Mouse (Mus musculus) lung, postnatal 0 days (tissue): ENCODE data around the gene Nucb1. TPM values are rescaled to one million over a fixed set of nuclear protein-coding genes. Genes with fewer than 3 reads are reported as not detected.

Experiments
- ATAC-seq: fragments of 200-750 bp; cut with Nextera tagmentation; 2 replicates; pipeline ENCODE4 v1.8.0; 2017; ENCODE audit warnings: moderate library complexity
- DNase-seq: peaks from one replicate; pipeline ENCODE4 v3.0.0-alpha.2; 2016; ENCODE audit warnings: low spot score
- H3K27ac ChIP-seq: fragments of 300-500 bp; sonication (generic); 2 replicates; pipeline ENCODE4 v1.5.1; 2014; ENCODE audit warnings: antibody characterized with exemption, mild to moderate bottlenecking, low read length, mixed read lengths
- H3K27me3 ChIP-seq: fragments of 300-500 bp; sonication (generic); replicated peaks from 2 replicates; pipeline ENCODE4 v1.6.1; 2014; ENCODE audit warnings: low read length, mixed read lengths; ENCODE audit not compliant: insufficient read depth
- H3K36me3 ChIP-seq: fragments of 300-500 bp; sonication (generic); 2 replicates; pipeline ENCODE4 v1.6.1; 2014; ENCODE audit warnings: low read length, mixed read lengths; ENCODE audit not compliant: insufficient read depth
- H3K4me1 ChIP-seq: fragments of 300-500 bp; sonication (generic); 2 replicates; pipeline ENCODE4 v1.6.1; 2014; ENCODE audit warnings: antibody characterized with exemption, low read depth, low read length, mixed read lengths; ENCODE audit not compliant: insufficient read depth
- H3K4me2 ChIP-seq: fragments of 300-500 bp; sonication (generic); replicated peaks from 2 replicates; pipeline ENCODE4 v1.6.1; 2014; ENCODE audit warnings: low read depth, mild to moderate bottlenecking, low read length, moderate library complexity, mixed read lengths
- H3K4me3 ChIP-seq: fragments of 300-500 bp; sonication (generic); 2 replicates; pipeline ENCODE4 v1.5.1; 2014; ENCODE audit warnings: low read depth, low read length
- H3K9ac ChIP-seq: fragments of 300-500 bp; sonication (generic); replicated peaks from 2 replicates; pipeline ENCODE4 v1.6.1; 2014; ENCODE audit warnings: low read depth, mild to moderate bottlenecking
- H3K9me3 ChIP-seq: fragments of 300-500 bp; sonication (generic); 2 replicates; pipeline ENCODE4 v1.6.1; 2016; ENCODE audit warnings: low read length, mixed read lengths
- CTCF ChIP-seq: IDR thresholded peaks from 2 replicates; pipeline ENCODE4 v1.5.1; 2016; ENCODE audit warnings: antibody characterized with exemption, mild to moderate bottlenecking
- EP300 ChIP-seq: IDR thresholded peaks from 2 replicates; pipeline ENCODE4 v1.6.1; 2016; ENCODE audit warnings: antibody characterized with exemption, mild to moderate bottlenecking, control low read depth
- WGBS: fragments of 180-500 bp; shearing (Covaris S2); extraction: QIAGEN DNeasy Blood & Tissue Kit; methylation state at CpG from one replicate; pipeline ENCODE4 v1.1.7; 2014; 5-methylcytosine and 5-hydroxymethylcytosine counted together
- polyA plus RNA-seq: library from polyadenylated mRNA; unstranded; fragments of >200 nt; fragmentation: Nextera tagmentation; extraction: Ambion mirVana; gene quantifications from 2 replicates; pipeline ENCODE4 v1.2.1, GENCODE M21; 2015

Gene Nucb1
- polyA plus RNA-seq = 203 and 213 TPM in 2 replicates

DNA sequence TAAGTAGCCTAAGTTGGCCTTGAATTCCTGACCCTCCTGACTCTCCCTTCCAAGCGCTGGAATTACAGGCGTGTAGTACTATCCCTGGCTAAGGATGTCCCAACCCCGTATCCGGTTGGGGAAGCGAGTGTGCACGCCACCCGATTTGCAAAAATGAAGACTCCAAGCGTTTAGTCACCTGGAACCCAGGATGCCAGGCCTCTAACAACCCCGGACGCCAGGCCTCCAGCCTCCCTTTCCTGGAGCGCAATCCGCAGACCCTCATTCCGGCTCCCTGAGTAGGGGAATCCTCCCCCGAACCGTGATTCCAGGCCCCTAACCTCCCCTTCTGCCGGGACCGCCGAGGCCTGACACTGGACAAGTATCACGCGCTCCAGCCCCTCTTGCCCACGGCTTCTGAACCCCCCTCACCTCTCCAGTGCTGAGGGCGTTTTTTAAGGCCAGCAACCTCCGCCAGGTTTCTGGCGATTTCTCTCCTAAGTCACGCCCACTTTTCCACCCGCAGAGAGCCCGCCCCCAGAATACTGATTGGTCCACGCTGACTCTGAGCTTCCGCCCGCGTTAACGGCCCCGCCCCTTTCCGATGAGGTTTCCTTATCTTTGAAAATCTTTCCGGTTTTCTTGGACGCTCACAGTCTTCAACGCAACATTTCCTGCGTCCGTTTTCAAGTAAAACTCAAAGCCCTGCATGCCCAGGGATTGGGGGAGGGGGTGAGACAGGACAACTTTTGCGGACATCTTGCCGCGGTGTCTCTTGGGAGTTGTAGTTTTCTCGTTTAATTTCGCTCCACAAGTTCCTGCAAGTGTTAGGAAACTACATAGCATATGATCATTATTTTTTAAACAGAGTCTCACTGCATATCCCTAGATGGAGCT lies at the start of gene Nucb1:
TSS of gene Nucb1 (minus strand) at position 495 of the 876 bp plus-strand sequence.
- peak; percentile 98 for DNase-seq
- H3K36me3 ChIP-seq = no peaks in the 10 kb centered on the region
- H3K27me3 ChIP-seq = no peaks in the 10 kb centered on the region
- peak; percentile 95 for ATAC-seq
- TF ChIP-seq EP300 (peak; percentile 75), CTCF (no peak)
- H3K9ac ChIP-seq = peak within 1 kb of the TSS; percentile 72
- H3K9me3 ChIP-seq = no peaks in the 10 kb centered on the region
- H3K27ac ChIP-seq = peak within 1 kb of the TSS; percentile 88
- H3K4me3 ChIP-seq = peak within 1 kb of the TSS; percentile 79
- peaks cover 8% of the 10 kb centered on the region; the same call in 1 of the 2 replicates for H3K4me1 ChIP-seq
- H3K4me2 ChIP-seq = peak within 1 kb of the TSS; percentile 74
- WGBS = under 1% methylated on average over 44 of the region's 44 CpGs

DNA sequence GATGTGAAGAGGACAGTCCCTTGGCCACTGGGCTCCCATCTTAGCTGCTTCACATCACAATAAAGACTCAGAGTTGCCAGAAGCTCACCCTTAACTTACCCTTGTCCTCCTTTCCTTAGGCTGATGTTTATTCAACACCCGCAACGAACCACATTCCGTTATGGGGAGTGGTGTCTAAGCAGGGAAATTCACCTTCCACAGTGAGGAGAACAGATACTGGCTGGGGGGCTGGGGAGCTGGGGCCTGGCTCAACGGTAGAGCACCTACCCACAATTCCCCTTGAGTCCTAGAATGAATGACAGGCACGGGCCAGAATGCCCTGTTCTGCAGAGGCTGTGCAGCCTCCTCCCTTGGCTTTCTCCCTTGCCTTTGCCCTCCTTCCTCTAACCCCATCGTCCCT lies 48.7 kb upstream of the Nucb1 start:
- Histone ChIP-seq H3K9ac (no peak overlapping the region), H3K4me2 (no peak overlapping the region), H3K27me3 (no peaks in the 10 kb centered on the region), H3K9me3 (no peaks in the 10 kb centered on the region), H3K36me3 (no peaks in the 10 kb centered on the region), H3K27ac (0 out of 2 replicates have a peak overlapping the region, but pooled peaks have one; percentile 68), H3K4me1 (no peaks in the 10 kb centered on the region), H3K4me3 (no peak overlapping the region)
- 18% methylated on average over 6 of the region's 6 CpGs for WGBS
- ATAC-seq = peak; percentile 67
- no peak for TF ChIP-seq CTCF
- no peak for TF ChIP-seq EP300
- peak; percentile 64 for DNase-seq

DNA sequence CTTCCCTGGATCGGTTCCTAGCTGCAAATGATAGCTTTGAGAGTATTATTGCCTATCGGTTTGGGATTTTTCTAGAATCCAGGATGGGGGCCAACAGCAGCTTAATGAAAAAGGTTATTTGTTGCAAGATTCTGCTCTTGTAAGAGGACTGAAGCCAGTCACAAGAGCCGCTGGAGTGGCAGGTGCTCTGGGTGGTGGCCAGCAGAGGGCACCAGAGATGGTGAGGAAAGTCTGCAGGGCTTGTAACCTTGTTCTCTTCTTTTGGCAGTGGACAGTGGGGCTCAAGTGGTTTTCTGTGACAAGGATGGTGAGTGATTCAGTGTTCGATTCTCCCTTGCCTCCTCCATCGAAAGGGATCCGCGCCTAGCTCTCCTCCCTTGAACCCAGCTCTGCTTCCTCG lies 45.6 kb upstream of the Nucb1 start:
- Histone ChIP-seq H3K27ac (no peak overlapping the region), H3K27me3 (no peaks in the 10 kb centered on the region), H3K4me2 (no peak overlapping the region), H3K9me3 (no peaks in the 10 kb centered on the region), H3K36me3 (no peaks in the 10 kb centered on the region), H3K4me3 (no peak overlapping the region), H3K4me1 (no peaks in the 10 kb centered on the region), H3K9ac (no peak overlapping the region)
- ATAC-seq = peak; percentile 53; the same call in 1 of the 2 replicates
- 26% methylated on average over 8 of the region's 8 CpGs for WGBS
- DNase-seq = peak; percentile 84
- TF ChIP-seq EP300 (no peak), CTCF (peak; percentile 90)

DNA sequence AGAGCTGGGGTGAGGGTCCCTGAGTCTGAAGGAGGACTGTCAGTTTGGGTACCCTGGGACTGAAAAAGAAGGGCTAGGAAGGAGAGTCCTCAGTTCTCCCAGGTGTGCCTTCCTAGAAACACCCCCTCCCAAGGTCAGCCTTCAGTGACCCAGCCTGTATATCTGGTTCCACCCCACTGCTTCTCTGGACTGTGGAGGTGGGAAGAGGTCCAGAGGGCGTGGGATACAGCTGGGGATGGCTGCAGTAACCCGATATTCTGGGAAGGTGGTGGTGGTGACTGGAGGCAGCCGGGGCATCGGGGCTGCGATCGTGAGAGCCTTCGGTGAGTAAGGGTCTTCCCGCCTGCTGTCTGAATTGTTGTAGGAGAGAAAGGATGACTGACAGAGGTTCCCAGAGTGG lies 44.5 kb upstream of the Nucb1 start, which contains the start of gene Hsd17b14:
TSS of gene Hsd17b14 (plus strand) at position 150 of the 400 bp plus-strand sequence.
- no peak for DNase-seq
- H3K27ac ChIP-seq = no peak within 1 kb of the TSS
- 13% methylated on average over 8 of the region's 8 CpGs for WGBS

DNA sequence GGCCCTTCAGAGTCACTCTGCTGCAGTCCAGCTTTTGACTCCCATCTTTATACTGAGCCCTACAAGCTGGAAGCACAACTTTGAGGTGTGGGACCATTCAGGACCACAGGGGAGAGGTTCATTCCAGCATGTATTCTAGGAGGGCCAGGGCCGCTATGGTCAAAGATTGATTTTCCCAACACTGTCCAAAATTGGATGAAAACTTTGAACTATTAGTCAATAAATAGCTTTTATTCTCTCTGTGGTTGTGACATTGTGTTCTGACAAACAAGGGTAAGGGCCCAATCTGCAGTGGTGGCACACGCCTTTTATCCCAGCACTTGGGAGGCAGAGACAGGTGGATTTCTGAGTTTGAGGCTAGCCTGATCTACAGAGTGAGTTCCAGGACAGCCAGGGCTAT lies 43.8 kb upstream of the Nucb1 start:
- WGBS = 96% methylated on average over 2 of the region's 2 CpGs
- no peak overlapping the region for H3K27ac ChIP-seq
- no peaks in the 10 kb centered on the region for H3K36me3 ChIP-seq
- H3K9ac ChIP-seq = no peak overlapping the region
- H3K4me2 ChIP-seq = no peak overlapping the region
- TF ChIP-seq CTCF (no peak), EP300 (no peak)
- DNase-seq = no peak
- no peaks in the 10 kb centered on the region for H3K9me3 ChIP-seq
- H3K4me3 ChIP-seq = no peak overlapping the region
- no peaks in the 10 kb centered on the region for H3K4me1 ChIP-seq
- ATAC-seq = no peak
- H3K27me3 ChIP-seq = no peaks in the 10 kb centered on the region

More for the DNA sequence above, 44.5 kb upstream of the Nucb1 start, which contains the start of gene Hsd17b14:
- H3K4me1 ChIP-seq = no peaks in the 10 kb centered on the region
- no peak within 1 kb of the TSS for H3K4me3 ChIP-seq
- no peak for TF ChIP-seq EP300
- no peak for TF ChIP-seq CTCF
- no peaks in the 10 kb centered on the region for H3K27me3 ChIP-seq
- H3K9me3 ChIP-seq = no peaks in the 10 kb centered on the region
- no peak for ATAC-seq
- H3K4me2 ChIP-seq = no peak within 1 kb of the TSS
- H3K36me3 ChIP-seq = no peaks in the 10 kb centered on the region
- H3K9ac ChIP-seq = no peak within 1 kb of the TSS

DNA sequence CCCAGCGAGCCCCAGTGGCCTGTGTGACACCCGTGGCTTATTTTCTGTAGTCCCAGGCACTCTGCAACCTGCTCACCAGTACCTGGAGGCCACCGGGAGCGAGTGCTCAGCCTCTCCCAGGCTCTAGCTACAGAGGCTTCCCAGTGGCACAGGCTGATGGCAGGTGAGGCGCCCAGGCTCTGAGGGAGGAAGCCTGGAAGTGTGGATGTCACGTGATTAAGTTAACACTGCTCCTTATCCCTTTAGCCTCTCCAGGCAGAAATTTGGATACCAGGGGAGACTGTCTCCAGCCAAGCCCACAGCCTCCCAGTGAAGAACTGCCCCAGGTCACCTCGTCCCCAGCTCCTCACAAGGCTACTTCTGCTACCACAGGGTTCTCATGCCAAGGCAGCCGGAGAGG lies 43.3 kb upstream of the Nucb1 start:
- WGBS = 56% methylated on average over 8 of the region's 8 CpGs

More for the DNA sequence above, 43.3 kb upstream of the Nucb1 start:
- Histone ChIP-seq H3K9me3 (no peaks in the 10 kb centered on the region), H3K4me1 (no peaks in the 10 kb centered on the region), H3K4me2 (no peak overlapping the region), H3K27ac (no peak overlapping the region), H3K4me3 (no peak overlapping the region), H3K36me3 (no peaks in the 10 kb centered on the region), H3K27me3 (no peaks in the 10 kb centered on the region), H3K9ac (no peak overlapping the region)
- DNase-seq = no peak
- TF ChIP-seq CTCF (no peak), EP300 (no peak)
- no peak for ATAC-seq
